Mouse (Mus musculus) c-Kit-positive CD71-positive TER-119-positive erythroid progenitor cells, embryonic 14.5 days (primary cell): ENCODE results near the gene Svs1.
A peak's percentile ranks its signal among the peaks of the same experiment; 100 is the strongest.
"Not testable (repeated sequence)": the region's sequence is repeated elsewhere in the genome, so short reads cannot be mapped to it uniquely, and the experiment has no call there.

Experiments used
- DNase-seq: peaks from one replicate; pipeline ENCODE4 v3.0.0-alpha.2; 2013; ENCODE audit warnings: low spot score

The Svs1 gene

GRCm38 (mm10) chr6:48986444-48986990, at the start of gene Svs1:
Gene Svs1 (plus strand): TSS chr6:48986861.
- DNase-seq, result no peak

- no peak for DNase-seq
Observed at GRCm38 (mm10) chr6:48949596-48949995, 37.1 kb upstream of the Svs1 start.

- no peak for DNase-seq
Observed at GRCm38 (mm10) chr6:48950676-48951075, 36.0 kb upstream of the Svs1 start.

- DNase-seq, result no peak
Observed at GRCm38 (mm10) chr6:48951630-48952029, 35.0 kb upstream of the Svs1 start.

- no peak for DNase-seq
Observed at GRCm38 (mm10) chr6:48953220-48953619, 33.4 kb upstream of the Svs1 start.

GRCm38 (mm10) chr6:48954211-48954610, 32.5 kb upstream of the Svs1 start:
- DNase-seq, result no peak

- no peak for DNase-seq
Observed at GRCm38 (mm10) chr6:48954946-48955345, 31.7 kb upstream of the Svs1 start.

GRCm38 (mm10) chr6:48956785-48957184, 29.9 kb upstream of the Svs1 start:
- no peak for DNase-seq

- no peak for DNase-seq
Observed at GRCm38 (mm10) chr6:48958053-48958452, 28.6 kb upstream of the Svs1 start.

- DNase-seq, result not testable (repeated sequence)
Observed at GRCm38 (mm10) chr6:48959151-48959550, 27.5 kb upstream of the Svs1 start.

GRCm38 (mm10) chr6:48966696-48967095, 20.0 kb upstream of the Svs1 start:
- DNase-seq, result not testable (repeated sequence)

- no peak for DNase-seq
Observed at GRCm38 (mm10) chr6:48967868-48968267, 18.8 kb upstream of the Svs1 start.

GRCm38 (mm10) chr6:48974663-48975062, 12.0 kb upstream of the Svs1 start, which contains the start of gene Doxl2:
Gene Doxl2 (plus strand): TSS chr6:48974963.
- no peak for DNase-seq

GRCm38 (mm10) chr6:48979616-48980015, 7.0 kb upstream of the Svs1 start:
- no peak for DNase-seq

GRCm38 (mm10) chr6:48982305-48982704, 4.4 kb upstream of the Svs1 start:
- no peak for DNase-seq

GRCm38 (mm10) chr6:48989971-48990370, 3.3 kb downstream of the Svs1 start:
- no peak for DNase-seq

- no peak for DNase-seq
Observed at GRCm38 (mm10) chr6:48991991-48992390, 5.3 kb downstream of the Svs1 start.

- DNase-seq, result no peak
Observed at GRCm38 (mm10) chr6:48998186-48998585, 11.5 kb downstream of the Svs1 start.

- no peak for DNase-seq
Observed at GRCm38 (mm10) chr6:48998796-48999195, 12.1 kb downstream of the Svs1 start.

GRCm38 (mm10) chr6:49003381-49003780, 16.7 kb downstream of the Svs1 start:
- no peak for DNase-seq

- peak; percentile 47 for DNase-seq
Observed at GRCm38 (mm10) chr6:49007981-49008380, 21.3 kb downstream of the Svs1 start.

- no peak for DNase-seq
Observed at GRCm38 (mm10) chr6:49008420-49009160, 21.9 kb downstream of the Svs1 start.

GRCm38 (mm10) chr6:49009161-49009555, 22.5 kb downstream of the Svs1 start:
- no peak for DNase-seq

GRCm38 (mm10) chr6:49009665-49010064, 23.0 kb downstream of the Svs1 start:
- no peak for DNase-seq
